ENCODE assay signal across 8 mouse cellular contexts in genomic region chr8:88450864-88451657, GRCm38 (mm10).
DNase-seq lines count a peak whose midpoint lies in the region; ATAC-seq lines count a peak whose summit lies in the region.

No protein-coding gene starts in this region.

- intact Hi-C loops in left cerebral cortex, postnatal 25 days (cut with DNase I): loop anchor here (5.0 kb wide), 1 partner anchor 171 kb away; no protein-coding TSS in a partner anchor

- H3K9ac ChIP-seq in kidney, embryonic 15.5 days: 0 out of 2 replicates have a peak overlapping the region, but pooled peaks have one; percentile 19
- H3K9ac ChIP-seq in limb, embryonic 13.5 days: peak overlapping the region; percentile 35

- H3K27ac ChIP-seq in kidney, embryonic 15.5 days: no peak overlapping the region
- H3K27ac ChIP-seq in embryonic facial prominence, embryonic 10.5 days (replicated peaks): peak overlapping the region; percentile 65
- no peak overlapping the region for H3K27ac ChIP-seq in limb, embryonic 13.5 days

- H3K27me3 ChIP-seq in kidney, embryonic 15.5 days: peaks cover 72% of the 10 kb centered on the region
- H3K27me3 ChIP-seq in embryonic facial prominence, embryonic 10.5 days (replicated peaks; ENCODE audit: low read depth, poor library complexity, severe bottlenecking): peaks cover 96% of the 10 kb centered on the region
- H3K27me3 ChIP-seq in limb, embryonic 13.5 days: peaks cover 71% of the 10 kb centered on the region

- peak overlapping the region; percentile 50 for H3K4me2 ChIP-seq in kidney, embryonic 15.5 days
- H3K4me2 ChIP-seq in limb, embryonic 13.5 days (replicated peaks): peak overlapping the region; percentile 49

- no peak for DNase-seq in kidney, adult 11 months
- peak; percentile 39 for DNase-seq in embryonic facial prominence, embryonic 10.5 days (ENCODE audit: low spot score)
- DNase-seq in neural tube, embryonic 10.5 days (ENCODE audit: extremely low spot score, low spot score): peak; percentile 46
- no peak for DNase-seq in left cerebral cortex, adult 8-10 months (ENCODE audit: low spot score in 2 of 2)
- no peak for DNase-seq in left cerebral cortex, adult 11 months (ENCODE audit: low spot score)
- no peak for DNase-seq in left cerebral cortex, postnatal 25 days (ENCODE audit: low spot score in 2 of 2)

- peaks cover under 1% of the 10 kb centered on the region; the same call in 1 of the 2 replicates for H3K9me3 ChIP-seq in kidney, embryonic 15.5 days (replicated peaks)
- 0 out of 2 replicates have a peak, but pooled peaks cover under 1% of the 10 kb centered on the region for H3K9me3 ChIP-seq in embryonic facial prominence, embryonic 10.5 days
- 0 out of 2 replicates have a peak, but pooled peaks cover 3% of the 10 kb centered on the region for H3K9me3 ChIP-seq in limb, embryonic 13.5 days

- H3K36me3 ChIP-seq in kidney, embryonic 15.5 days: no peaks in the 10 kb centered on the region
- H3K36me3 ChIP-seq in embryonic facial prominence, embryonic 10.5 days (replicated peaks): no peaks in the 10 kb centered on the region
- no peaks in the 10 kb centered on the region for H3K36me3 ChIP-seq in limb, embryonic 13.5 days

- peaks cover 46% of the 10 kb centered on the region for H3K4me1 ChIP-seq in kidney, embryonic 15.5 days
- peaks cover 66% of the 10 kb centered on the region for H3K4me1 ChIP-seq in embryonic facial prominence, embryonic 10.5 days
- peaks cover 38% of the 10 kb centered on the region for H3K4me1 ChIP-seq in limb, embryonic 13.5 days

- peak; percentile 23; the same call in 1 of the 2 replicates for ATAC-seq in kidney, embryonic 15.5 days (replicated peaks; ENCODE audit: low FRiP score)
- no peak for ATAC-seq in limb, embryonic 13.5 days (ENCODE audit: low FRiP score, low read depth)

- WGBS in kidney, embryonic 15.5 days: 5% methylated on average over 26 of the region's 26 CpGs
- WGBS in embryonic facial prominence, embryonic 10.5 days: 1% methylated on average over 26 of the region's 26 CpGs
- WGBS in limb, embryonic 13.5 days: 7% methylated on average over 26 of the region's 26 CpGs

- H3K4me3 ChIP-seq in kidney, embryonic 15.5 days (replicated peaks): peak overlapping the region; percentile 20
- peak overlapping the region; percentile 36 for H3K4me3 ChIP-seq in embryonic facial prominence, embryonic 10.5 days
- peak overlapping the region; percentile 16; the same call in 1 of the 2 replicates for H3K4me3 ChIP-seq in limb, embryonic 13.5 days

Comparison
In these comparisons a context has a peak if more than half of its experiments do, and no peak if none do; other contexts are left out.
1. DNase-seq: peak in embryonic facial prominence, embryonic 10.5 days (single experiment) and neural tube, embryonic 10.5 days (single experiment); none in kidney, adult 11 months (single experiment), left cerebral cortex, adult 8-10 months (0 of 2), left cerebral cortex, adult 11 months (single experiment) and left cerebral cortex, postnatal 25 days (0 of 2).
2. Peak in every context shown above with its lines, with median percentiles within 50 percentile points of each other: H3K4me3 ChIP-seq.